Mouse (Mus musculus): ENCODE measurements around the gene Fam89b.

The Fam89b gene

GRCm38 (mm10) chr19:5740320-5741317, 11.2 kb upstream of the Fam89b start, which contains the start of gene Ltbp3:
TSS of gene Ltbp3 (plus strand) at chr19:5740904.
- DNase-seq (ENCODE audit: low read depth, low spot score): peak; percentile 75

GRCm38 (mm10) chr19:5739446-5739845, 10.0 kb upstream of the Fam89b start:
- peak; percentile 71 for DNase-seq (ENCODE audit: low read depth, low spot score)

- DNase-seq (ENCODE audit: low read depth, low spot score): no peak
Observed at GRCm38 (mm10) chr19:5734325-5734724, 4.9 kb upstream of the Fam89b start.

- DNase-seq (ENCODE audit: low read depth, low spot score): peak; percentile 98
Observed at GRCm38 (mm10) chr19:5731264-5731978, 2.0 kb upstream of the Fam89b start.

GRCm38 (mm10) chr19:5730314-5731186, 1.1 kb upstream of the Fam89b start:
- DNase-seq (ENCODE audit: low read depth, low spot score): no peak

- DNase-seq (ENCODE audit: low read depth, low spot score): peak; percentile 81
Observed at GRCm38 (mm10) chr19:5728631-5729443, 616 bp downstream of the Fam89b start.

- DNase-seq (ENCODE audit: low read depth, low spot score): peak; percentile 95
Observed at GRCm38 (mm10) chr19:5727701-5728100, 1.8 kb downstream of the Fam89b start.

- DNase-seq (ENCODE audit: low read depth, low spot score): peak; percentile 44
Observed at GRCm38 (mm10) chr19:5726961-5727578, 2.4 kb downstream of the Fam89b start.

- DNase-seq (ENCODE audit: low read depth, low spot score): peak; percentile 77
Observed at GRCm38 (mm10) chr19:5725767-5726515, 3.5 kb downstream of the Fam89b start, which contains the start of gene Ehbp1l1. TSS of gene Ehbp1l1 (minus strand) at chr19:5726317.

- peak; percentile 78 for DNase-seq (ENCODE audit: low read depth, low spot score)
Observed at GRCm38 (mm10) chr19:5725029-5725707, 4.3 kb downstream of the Fam89b start.

GRCm38 (mm10) chr19:5724549-5724941, 4.9 kb downstream of the Fam89b start:
- peak; percentile 93 for DNase-seq (ENCODE audit: low read depth, low spot score)

GRCm38 (mm10) chr19:5723934-5724548, 5.4 kb downstream of the Fam89b start:
- no peak for DNase-seq (ENCODE audit: low read depth, low spot score)

GRCm38 (mm10) chr19:5722848-5723425, 6.5 kb downstream of the Fam89b start:
- no peak for DNase-seq (ENCODE audit: low read depth, low spot score)

- DNase-seq (ENCODE audit: low read depth, low spot score): no peak
Observed at GRCm38 (mm10) chr19:5721233-5721632, 8.2 kb downstream of the Fam89b start.

GRCm38 (mm10) chr19:5716955-5717354, 12.5 kb downstream of the Fam89b start:
- no peak for DNase-seq (ENCODE audit: low read depth, low spot score)

GRCm38 (mm10) chr19:5715793-5716688, 13.4 kb downstream of the Fam89b start:
- DNase-seq (ENCODE audit: low read depth, low spot score): peak; percentile 51

GRCm38 (mm10) chr19:5713730-5714129, 15.7 kb downstream of the Fam89b start:
- DNase-seq (ENCODE audit: low read depth, low spot score): peak; percentile 75

Data from 3T3-L1 (cell line).